Mouse (Mus musculus): ENCODE measurements around the gene Mrpl52. TPM values are rescaled to one million over a fixed set of nuclear protein-coding genes. Genes with fewer than 3 reads are reported as not detected.
A peak's percentile ranks its signal among the peaks of the same experiment; 100 is the strongest.

The Mrpl52 gene
- polyA plus RNA-seq, 1 experiment from 2014 or later: 280 TPM

DNA sequence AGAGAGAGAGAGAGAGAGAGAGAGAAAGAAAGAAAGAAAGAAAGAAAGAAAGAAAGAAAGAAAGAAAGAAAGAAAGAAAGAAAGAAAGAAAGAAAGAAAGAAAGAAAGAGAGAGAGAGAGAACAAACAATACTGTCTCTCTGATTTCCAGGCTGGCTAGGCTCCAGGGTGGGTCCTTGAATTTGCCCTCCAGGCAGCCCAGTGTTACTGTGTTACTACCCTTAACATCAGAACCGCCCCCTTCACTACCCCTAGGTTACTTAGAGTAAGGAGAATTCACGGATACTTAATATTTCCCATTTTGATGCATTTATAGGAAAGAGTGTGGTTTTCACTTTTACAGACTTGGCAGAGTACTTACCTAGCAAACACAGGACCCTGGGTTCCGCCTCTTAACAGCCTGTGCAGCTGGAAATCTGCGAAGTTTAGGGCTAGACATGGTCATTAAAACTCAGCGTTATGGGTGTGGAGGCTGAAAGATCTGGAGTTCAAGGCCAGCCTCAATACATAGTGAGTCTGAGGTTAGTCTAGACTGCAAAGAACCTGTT, 10.4 kb upstream of the Mrpl52 start:
- no peak overlapping the region for H3K9ac ChIP-seq (replicated peaks; ENCODE audit: low read depth, low read length)
- H3K4me1 ChIP-seq (ENCODE audit: control insufficient read depth, insufficient read depth, low read length): no peaks in the 10 kb centered on the region
- H3K4me2 ChIP-seq (ENCODE audit: low read depth, low read length): no peak overlapping the region
- H3K27ac ChIP-seq (ENCODE audit: low read depth, low read length): no peak overlapping the region
- H3K36me3 ChIP-seq (ENCODE audit: control insufficient read depth, insufficient read depth, low read length): no peaks in the 10 kb centered on the region
- H3K4me3 ChIP-seq (ENCODE audit: low read depth, low read length): no peak overlapping the region
- WGBS: 31% methylated on average over 5 of the region's 5 CpGs
- H3K27me3 ChIP-seq (ENCODE audit: control insufficient read depth, insufficient read depth, low read length): no peaks in the 10 kb centered on the region
- no peaks in the 10 kb centered on the region for H3K9me3 ChIP-seq (ENCODE audit: control insufficient read depth, low read length)
- no peak for ATAC-seq (ENCODE audit: low read depth)

DNA sequence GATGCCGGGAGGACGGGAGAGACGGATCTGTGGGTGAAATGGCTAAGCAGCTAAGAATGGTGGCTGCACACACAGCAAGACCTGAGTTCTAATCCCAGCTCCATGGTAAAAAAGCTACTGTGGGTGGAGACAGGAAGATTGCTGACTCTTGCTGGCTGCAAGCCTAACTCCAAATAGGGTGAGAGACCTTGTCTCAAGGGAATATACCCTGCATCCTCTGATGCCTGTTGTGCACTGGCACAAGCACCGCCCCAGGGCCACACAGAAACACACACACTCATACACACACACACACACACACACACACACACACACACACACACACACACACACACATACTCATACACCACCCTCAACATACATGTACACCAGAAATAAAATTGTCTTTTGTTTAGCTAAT, 9.9 kb upstream of the Mrpl52 start:
- Histone ChIP-seq H3K4me3 (ENCODE audit: low read depth, low read length) (no peak overlapping the region), H3K4me2 (ENCODE audit: low read depth, low read length) (no peak overlapping the region), H3K9me3 (ENCODE audit: control insufficient read depth, low read length) (no peaks in the 10 kb centered on the region), H3K4me1 (ENCODE audit: control insufficient read depth, insufficient read depth, low read length) (no peaks in the 10 kb centered on the region), H3K27ac (ENCODE audit: low read depth, low read length) (no peak overlapping the region), H3K27me3 (ENCODE audit: control insufficient read depth, insufficient read depth, low read length) (no peaks in the 10 kb centered on the region), H3K9ac (replicated peaks; ENCODE audit: low read depth, low read length) (no peak overlapping the region), H3K36me3 (ENCODE audit: control insufficient read depth, insufficient read depth, low read length) (no peaks in the 10 kb centered on the region)
- ATAC-seq (ENCODE audit: low read depth): no peak
- 73% methylated on average over 4 of the region's 4 CpGs for WGBS

DNA sequence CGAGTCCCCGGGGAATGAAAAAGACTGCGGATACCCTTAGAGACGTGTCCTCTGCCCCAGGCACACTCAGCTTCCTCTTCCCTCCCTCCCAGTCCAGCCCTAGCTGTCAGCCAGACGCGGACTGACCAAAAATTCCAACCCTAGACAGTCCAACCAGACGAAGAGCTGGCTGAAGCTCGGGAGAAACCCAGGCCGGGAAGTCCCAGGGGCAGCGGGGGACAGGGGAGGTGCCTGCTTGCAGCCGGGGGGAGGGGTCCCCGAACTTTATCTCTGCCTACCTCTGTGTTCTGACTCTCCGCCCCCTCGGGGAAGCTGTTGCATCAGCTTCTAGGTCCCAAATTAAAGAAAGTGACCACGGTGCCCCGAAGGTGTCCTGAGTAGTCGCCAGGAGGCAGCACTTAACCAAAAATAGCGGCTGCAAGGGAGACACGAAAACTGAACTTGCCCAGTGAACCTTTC, 9.1 kb upstream of the Mrpl52 start, which contains the start of gene Slc7a7:
TSS of gene Slc7a7 (minus strand) at position 158 of the 459 bp plus-strand sequence.
- no peak for ATAC-seq (ENCODE audit: low read depth)
- no peaks in the 10 kb centered on the region for H3K36me3 ChIP-seq (ENCODE audit: control insufficient read depth, insufficient read depth, low read length)
- no peaks in the 10 kb centered on the region for H3K27me3 ChIP-seq (ENCODE audit: control insufficient read depth, insufficient read depth, low read length)
- no peak within 1 kb of the TSS for H3K4me2 ChIP-seq (ENCODE audit: low read depth, low read length)
- no peak within 1 kb of the TSS for H3K9ac ChIP-seq (replicated peaks; ENCODE audit: low read depth, low read length)
- no peak within 1 kb of the TSS for H3K27ac ChIP-seq (ENCODE audit: low read depth, low read length)
- WGBS: 8% methylated on average over 19 of the region's 19 CpGs
- H3K9me3 ChIP-seq (ENCODE audit: control insufficient read depth, low read length): no peaks in the 10 kb centered on the region
- no peaks in the 10 kb centered on the region for H3K4me1 ChIP-seq (ENCODE audit: control insufficient read depth, insufficient read depth, low read length)
- no peak within 1 kb of the TSS for H3K4me3 ChIP-seq (ENCODE audit: low read depth, low read length)

DNA sequence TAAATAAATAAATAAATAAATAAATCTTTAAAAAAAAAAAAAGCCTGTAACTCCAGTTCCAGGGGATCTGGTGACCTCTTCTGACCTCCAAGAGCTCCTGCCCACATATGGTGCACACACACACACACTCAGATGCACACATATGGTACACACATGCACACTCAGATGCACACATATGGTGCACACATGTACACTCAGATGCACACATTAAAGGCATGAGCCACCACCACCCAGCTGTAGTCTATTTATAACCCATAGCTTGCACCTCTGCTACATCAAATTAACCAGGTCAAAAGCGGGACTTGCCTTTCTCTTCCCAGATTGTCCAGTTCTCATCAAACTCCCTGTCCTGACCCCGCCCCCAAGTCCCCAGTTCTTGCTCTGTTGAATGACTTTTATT, 5.7 kb upstream of the Mrpl52 start:
- no peak overlapping the region for H3K4me3 ChIP-seq (ENCODE audit: low read depth, low read length)
- H3K27ac ChIP-seq (ENCODE audit: low read depth, low read length): no peak overlapping the region
- WGBS: 84% methylated on average over 2 of the region's 2 CpGs
- H3K9ac ChIP-seq (replicated peaks; ENCODE audit: low read depth, low read length): no peak overlapping the region
- no peaks in the 10 kb centered on the region for H3K9me3 ChIP-seq (ENCODE audit: control insufficient read depth, low read length)
- ATAC-seq (ENCODE audit: low read depth): no peak
- H3K4me1 ChIP-seq (ENCODE audit: control insufficient read depth, insufficient read depth, low read length): no peaks in the 10 kb centered on the region
- no peaks in the 10 kb centered on the region for H3K36me3 ChIP-seq (ENCODE audit: control insufficient read depth, insufficient read depth, low read length)
- no peak overlapping the region for H3K4me2 ChIP-seq (ENCODE audit: low read depth, low read length)
- H3K27me3 ChIP-seq (ENCODE audit: control insufficient read depth, insufficient read depth, low read length): no peaks in the 10 kb centered on the region

DNA sequence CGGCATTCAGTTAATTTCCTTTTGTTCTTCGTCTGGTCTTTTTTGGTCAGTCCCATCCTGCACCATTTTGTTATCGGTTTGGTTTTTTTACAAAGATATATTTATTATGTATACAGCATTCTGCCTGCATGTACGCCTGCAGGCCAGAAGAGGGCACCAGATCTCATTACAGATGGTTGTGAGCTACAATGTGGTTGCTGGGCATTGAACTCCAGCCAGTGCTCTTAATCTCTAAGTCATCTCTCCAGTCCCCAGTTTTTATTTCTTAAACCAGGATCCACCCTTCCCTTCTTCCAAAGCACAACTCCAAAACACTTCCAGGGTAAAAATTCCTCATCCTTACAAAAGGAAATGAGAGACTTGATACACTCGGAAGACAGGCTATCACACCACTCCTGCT, 3.3 kb upstream of the Mrpl52 start:
- no peak overlapping the region for H3K4me2 ChIP-seq (ENCODE audit: low read depth, low read length)
- peaks cover 5% of the 10 kb centered on the region; the same call in 1 of the 2 replicates for H3K4me1 ChIP-seq (ENCODE audit: control insufficient read depth, insufficient read depth, low read length)
- WGBS: 60% methylated on average over 5 of the region's 5 CpGs
- H3K4me3 ChIP-seq (ENCODE audit: low read depth, low read length): no peak overlapping the region
- no peak overlapping the region for H3K27ac ChIP-seq (ENCODE audit: low read depth, low read length)
- no peak for ATAC-seq (ENCODE audit: low read depth)
- no peaks in the 10 kb centered on the region for H3K36me3 ChIP-seq (ENCODE audit: control insufficient read depth, insufficient read depth, low read length)
- H3K9ac ChIP-seq (replicated peaks; ENCODE audit: low read depth, low read length): no peak overlapping the region
- no peaks in the 10 kb centered on the region for H3K9me3 ChIP-seq (ENCODE audit: control insufficient read depth, low read length)
- H3K27me3 ChIP-seq (ENCODE audit: control insufficient read depth, insufficient read depth, low read length): no peaks in the 10 kb centered on the region

DNA sequence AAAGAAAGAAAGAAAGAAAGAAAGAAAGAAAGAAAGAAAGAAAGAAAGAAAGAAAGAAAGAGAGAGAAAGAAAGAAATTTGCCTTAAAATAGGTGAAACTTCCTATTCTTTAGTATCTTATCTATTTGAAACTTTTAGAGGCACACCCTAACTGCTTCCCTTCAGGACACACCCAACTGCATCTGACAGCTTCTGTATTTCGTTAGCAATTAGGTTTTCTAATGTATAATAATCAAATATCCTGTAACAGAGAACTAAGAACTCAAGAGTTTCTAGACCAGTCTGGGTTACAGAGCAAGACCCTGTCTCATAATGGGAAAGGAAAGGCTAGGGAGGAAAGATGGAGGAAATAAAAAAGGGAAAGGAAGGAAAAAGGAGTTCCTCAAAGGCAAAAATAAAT, 2.1 kb upstream of the Mrpl52 start:
- WGBS: 91% methylated on average over 1 of the region's 1 CpGs
- Histone ChIP-seq H3K4me1 (ENCODE audit: control insufficient read depth, insufficient read depth, low read length) (peaks cover 6% of the 10 kb centered on the region; the same call in 1 of the 2 replicates), H3K9me3 (ENCODE audit: control insufficient read depth, low read length) (no peaks in the 10 kb centered on the region), H3K36me3 (ENCODE audit: control insufficient read depth, insufficient read depth, low read length) (peaks cover 5% of the 10 kb centered on the region; the same call in 1 of the 2 replicates), H3K27me3 (ENCODE audit: control insufficient read depth, insufficient read depth, low read length) (no peaks in the 10 kb centered on the region), H3K9ac (replicated peaks; ENCODE audit: low read depth, low read length) (no peak overlapping the region), H3K27ac (ENCODE audit: low read depth, low read length) (no peak overlapping the region), H3K4me2 (ENCODE audit: low read depth, low read length) (no peak overlapping the region), H3K4me3 (ENCODE audit: low read depth, low read length) (no peak overlapping the region)
- no peak for ATAC-seq (ENCODE audit: low read depth)

- peak overlapping the region; percentile 63 for H3K4me2 ChIP-seq (ENCODE audit: low read depth, low read length)
- H3K36me3 ChIP-seq (ENCODE audit: control insufficient read depth, insufficient read depth, low read length): peaks cover 5% of the 10 kb centered on the region; the same call in 1 of the 2 replicates
- no peaks in the 10 kb centered on the region for H3K27me3 ChIP-seq (ENCODE audit: control insufficient read depth, insufficient read depth, low read length)
- no peak overlapping the region for H3K27ac ChIP-seq (ENCODE audit: low read depth, low read length)
- H3K9me3 ChIP-seq (ENCODE audit: control insufficient read depth, low read length): no peaks in the 10 kb centered on the region
- no peak overlapping the region for H3K4me3 ChIP-seq (ENCODE audit: low read depth, low read length)
- WGBS: 95% methylated on average over 1 of the region's 1 CpGs
- H3K4me1 ChIP-seq (ENCODE audit: control insufficient read depth, insufficient read depth, low read length): peaks cover 13% of the 10 kb centered on the region; the same call in 1 of the 2 replicates
- ATAC-seq (ENCODE audit: low read depth): no peak
- no peak overlapping the region for H3K9ac ChIP-seq (replicated peaks; ENCODE audit: low read depth, low read length)
Observed at GRCm38 (mm10) chr14:54425540-54425939, 1.2 kb upstream of the Mrpl52 start.

DNA sequence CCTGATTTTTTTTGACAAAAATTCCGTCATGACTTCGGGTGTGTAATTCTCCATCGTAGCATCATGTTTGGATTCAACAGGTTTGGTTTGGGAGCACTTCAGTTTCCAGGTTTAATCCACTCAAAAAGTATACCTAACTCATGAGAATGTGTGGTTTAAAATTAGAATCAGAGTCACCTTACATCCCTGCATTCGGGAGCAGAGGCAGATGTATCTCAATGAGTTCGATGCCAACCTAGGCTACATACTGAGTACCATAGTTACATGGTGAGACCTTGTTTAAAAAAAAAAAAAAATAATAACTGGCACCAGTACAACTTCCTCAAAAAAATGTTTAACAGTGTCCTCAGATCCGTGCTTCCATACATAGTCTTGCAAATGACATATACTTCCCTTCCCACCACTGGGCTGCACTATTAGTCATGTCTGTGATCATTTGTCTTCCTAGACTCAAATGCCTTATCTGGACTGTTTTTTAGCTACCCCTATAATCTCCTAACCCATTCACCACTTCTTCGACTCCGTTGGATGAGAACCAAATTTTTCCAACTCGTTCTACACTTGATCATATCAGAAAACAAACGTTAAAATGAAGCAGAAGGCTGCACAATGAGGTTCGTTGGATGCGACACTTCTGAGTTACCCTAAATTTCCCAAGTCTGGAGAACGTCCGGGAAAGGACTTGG, 563 bp upstream of the Mrpl52 start:
- peak overlapping the region; percentile 89 for H3K27ac ChIP-seq (ENCODE audit: low read depth, low read length)
- H3K4me2 ChIP-seq (ENCODE audit: low read depth, low read length): peak overlapping the region; percentile 63
- no peaks in the 10 kb centered on the region for H3K27me3 ChIP-seq (ENCODE audit: control insufficient read depth, insufficient read depth, low read length)
- no peaks in the 10 kb centered on the region for H3K9me3 ChIP-seq (ENCODE audit: control insufficient read depth, low read length)
- 0 out of 2 replicates have a peak, but pooled peaks have one; percentile 13 for ATAC-seq (ENCODE audit: low read depth)
- H3K4me3 ChIP-seq (ENCODE audit: low read depth, low read length): peak overlapping the region; percentile 95
- WGBS: 34% methylated on average over 14 of the region's 14 CpGs
- peaks cover 5% of the 10 kb centered on the region; the same call in 1 of the 2 replicates for H3K36me3 ChIP-seq (ENCODE audit: control insufficient read depth, insufficient read depth, low read length)
- peaks cover 13% of the 10 kb centered on the region; the same call in 1 of the 2 replicates for H3K4me1 ChIP-seq (ENCODE audit: control insufficient read depth, insufficient read depth, low read length)
- peak overlapping the region; percentile 82 for H3K9ac ChIP-seq (replicated peaks; ENCODE audit: low read depth, low read length)

GRCm38 (mm10) chr14:54427696-54428095, 987 bp downstream of the Mrpl52 start:
- no peak overlapping the region for H3K9ac ChIP-seq (replicated peaks; ENCODE audit: low read depth, low read length)
- 0 out of 2 replicates have a peak, but pooled peaks cover 3% of the 10 kb centered on the region for H3K27me3 ChIP-seq (ENCODE audit: control insufficient read depth, insufficient read depth, low read length)
- peaks cover 5% of the 10 kb centered on the region; the same call in 1 of the 2 replicates for H3K36me3 ChIP-seq (ENCODE audit: control insufficient read depth, insufficient read depth, low read length)
- peak overlapping the region; percentile 95 for H3K4me3 ChIP-seq (ENCODE audit: low read depth, low read length)
- H3K4me2 ChIP-seq (ENCODE audit: low read depth, low read length): peak overlapping the region; percentile 63; the same call in 1 of the 2 replicates
- no peaks in the 10 kb centered on the region for H3K9me3 ChIP-seq (ENCODE audit: control insufficient read depth, low read length)
- 92% methylated on average over 7 of the region's 7 CpGs for WGBS
- peaks cover 13% of the 10 kb centered on the region; the same call in 1 of the 2 replicates for H3K4me1 ChIP-seq (ENCODE audit: control insufficient read depth, insufficient read depth, low read length)
- no peak overlapping the region for H3K27ac ChIP-seq (ENCODE audit: low read depth, low read length)
- no peak for ATAC-seq (ENCODE audit: low read depth)

All from neural tube, embryonic 14.5 days (tissue).